Mouse (Mus musculus) bone marrow, adult 2 months (tissue): Measurements from ENCODE around the gene Klk1b5. TPM values are rescaled to one million over a fixed set of nuclear protein-coding genes. Genes with fewer than 3 reads are reported as not detected.
"Not testable (repeated sequence)": the region's sequence is repeated elsewhere in the genome, so short reads cannot be mapped to it uniquely, and the experiment has no call there.

Experiments
- H3K27ac ChIP-seq: fragments of 200-500 bp; 2 replicates; pipeline ENCODE4 v1.5.1; 2012; ENCODE audit warnings: low read depth, mild to moderate bottlenecking, control low read depth, inconsistent platforms, low read length; ENCODE audit not compliant: control insufficient read depth, poor library complexity, insufficient read depth
- H3K4me1 ChIP-seq: fragments of 200-500 bp; 2 replicates; pipeline ENCODE4 v1.6.1; 2011; ENCODE audit warnings: low read length; ENCODE audit not compliant: control insufficient read depth, insufficient read depth
- H3K4me3 ChIP-seq: fragments of 200-500 bp; replicated peaks from 2 replicates; pipeline ENCODE3; 2011; ENCODE audit warnings: mild to moderate bottlenecking, low read depth, low read length, control low read depth; ENCODE audit not compliant: control insufficient read depth
- CTCF ChIP-seq: fragments of 200-500 bp; IDR thresholded peaks from 2 replicates; pipeline ENCODE4 v1.5.1; 2011; ENCODE audit warnings: low read length, control low read depth; ENCODE audit not compliant: control insufficient read depth, insufficient read depth
- POLR2A ChIP-seq: fragments of 200-500 bp; IDR thresholded peaks from 2 replicates; pipeline ENCODE4 v1.6.1; 2011; ENCODE audit warnings: low read depth, mild to moderate bottlenecking, control low read depth, low read length, borderline replicate concordance; ENCODE audit not compliant: control insufficient read depth
- WGBS: fragments of 180-500 bp; shearing (Covaris S2); methylation state at CpG from one replicate; pipeline ENCODE4 v1.1.7; 2018; 5-methylcytosine and 5-hydroxymethylcytosine counted together
- polyA plus RNA-seq: library from polyadenylated mRNA; stranded (reverse); fragments of >200 nt; gene quantifications from 2 replicates; pipeline ENCODE4 v1.2.4, GENCODE M21; 2011; ENCODE audit warnings: low replicate concordance; ENCODE audit not compliant: missing spikeins, insufficient read depth, insufficient read length

Klk1b5 gene
- not detected in 2 replicates for polyA plus RNA-seq

DNA sequence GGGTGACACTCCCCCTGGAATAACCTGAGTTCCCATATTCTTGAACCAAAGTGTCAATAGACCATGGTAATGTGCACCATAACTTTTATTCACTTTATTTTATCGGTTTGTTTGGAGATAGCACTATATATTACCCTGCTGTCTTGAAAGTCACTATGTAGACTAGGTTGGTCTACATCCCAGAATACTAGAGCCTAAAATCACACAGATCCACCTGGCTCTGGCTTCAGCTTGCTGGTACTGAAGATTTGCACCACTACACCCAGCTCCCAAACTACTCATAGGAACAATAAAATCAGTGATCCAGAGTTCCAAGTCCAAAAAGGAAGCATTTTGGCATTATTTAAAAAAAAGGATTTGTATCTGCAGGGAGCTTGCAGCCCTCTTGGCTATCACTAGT is at the start of gene Klk1b5:
Gene Klk1b5, plus strand, starts transcription at position 301 of the 400 bp plus-strand sequence.
- TF ChIP-seq CTCF (no peak), POLR2A (no peak)
- WGBS: 67% methylated on average over 1 of the region's 1 CpGs
- H3K27ac ChIP-seq: no peak within 1 kb of the TSS
- no peak within 1 kb of the TSS for H3K4me3 ChIP-seq
- H3K4me1 ChIP-seq: no peaks in the 10 kb centered on the region

DNA sequence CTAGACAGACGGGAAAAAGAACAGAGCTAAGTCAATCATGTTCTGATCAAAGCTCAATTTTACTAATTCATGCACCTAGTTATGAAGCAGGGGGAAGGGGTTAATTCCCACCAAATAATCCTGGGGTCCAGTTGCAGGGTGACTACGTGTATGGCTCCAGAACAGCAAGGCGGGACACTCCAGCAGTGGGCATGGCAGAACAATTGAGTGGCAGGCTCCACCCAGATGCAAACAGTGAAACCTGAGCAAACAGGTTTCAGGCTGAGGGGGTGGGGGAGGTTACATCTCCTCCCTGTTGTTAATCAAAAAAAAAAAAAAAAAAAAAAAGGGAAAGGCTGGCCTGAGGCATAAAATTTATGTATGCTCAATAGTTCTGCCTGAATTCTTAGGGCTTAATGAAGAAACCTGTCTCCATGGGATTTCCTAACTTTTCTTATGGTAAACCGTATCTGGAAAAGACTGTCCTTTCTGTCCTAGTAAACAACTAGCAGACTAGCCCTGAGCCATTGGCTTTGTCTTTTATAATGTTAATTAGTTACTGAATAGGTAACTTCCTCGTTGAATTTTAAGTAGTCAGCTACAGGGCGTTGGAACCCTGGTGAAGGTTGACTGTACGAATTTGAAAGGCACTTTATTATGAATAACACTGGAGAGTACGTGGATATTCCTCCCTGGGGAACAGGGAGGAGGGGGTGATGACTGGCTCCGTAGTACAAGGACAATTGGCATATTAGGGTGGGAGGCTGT is 36.3 kb upstream of the Klk1b5 start:
- WGBS: 72% methylated on average over 9 of the region's 9 CpGs
- no peak for TF ChIP-seq POLR2A
- TF ChIP-seq CTCF: no peak
- no peaks in the 10 kb centered on the region for H3K4me1 ChIP-seq
- H3K27ac ChIP-seq: no peak overlapping the region
- no peak overlapping the region for H3K4me3 ChIP-seq

DNA sequence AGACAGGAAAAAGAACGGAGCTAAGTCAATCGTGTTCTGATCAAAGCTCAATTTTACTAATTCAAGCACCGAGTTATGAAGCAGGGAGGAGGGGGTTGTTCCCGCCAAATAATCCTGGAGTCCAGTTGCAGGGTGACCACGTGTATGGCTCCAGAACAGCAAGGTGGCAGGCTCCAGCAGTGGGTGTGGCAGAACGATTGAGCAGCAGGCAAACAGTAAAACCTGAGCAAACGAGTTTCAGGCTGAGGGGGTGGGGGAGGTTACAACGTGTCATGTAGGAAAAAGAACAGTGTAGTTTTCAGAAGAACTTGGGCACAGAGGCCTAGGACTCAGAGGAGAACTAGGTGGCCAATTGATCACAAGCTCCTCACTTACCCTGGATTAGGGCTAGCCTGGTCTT is 29.2 kb upstream of the Klk1b5 start:
- not testable (repeated sequence) for H3K4me3 ChIP-seq, H3K27ac ChIP-seq

DNA sequence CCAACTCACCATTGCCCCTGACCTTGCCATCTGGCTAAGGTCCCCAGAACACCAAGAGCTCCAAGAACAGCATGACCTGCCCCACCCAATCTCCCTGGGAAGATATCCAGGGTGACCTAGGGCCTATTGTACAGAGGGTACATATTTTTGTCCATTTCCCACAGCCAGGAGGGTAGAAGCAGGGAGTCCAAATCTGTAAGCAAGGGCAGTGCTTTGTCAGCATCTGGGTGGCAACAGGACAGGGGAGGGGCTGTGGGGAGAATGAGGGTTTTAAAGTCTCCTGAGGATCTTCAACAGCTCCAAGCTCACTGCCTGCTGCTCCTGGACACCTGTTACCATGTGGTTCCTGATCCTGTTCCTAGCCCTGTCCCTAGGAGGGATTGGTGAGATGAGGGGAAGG is 27.8 kb upstream of the Klk1b5 start, which contains the start of gene Klk1b24:
Gene Klk1b24, plus strand, starts transcription at position 301 of the 400 bp plus-strand sequence.
- not testable (repeated sequence) for H3K4me1 ChIP-seq

More for the DNA sequence above, 29.2 kb upstream of the Klk1b5 start:
- H3K4me1 ChIP-seq: not testable (repeated sequence)
- 61% methylated on average over 8 of the region's 8 CpGs for WGBS

DNA sequence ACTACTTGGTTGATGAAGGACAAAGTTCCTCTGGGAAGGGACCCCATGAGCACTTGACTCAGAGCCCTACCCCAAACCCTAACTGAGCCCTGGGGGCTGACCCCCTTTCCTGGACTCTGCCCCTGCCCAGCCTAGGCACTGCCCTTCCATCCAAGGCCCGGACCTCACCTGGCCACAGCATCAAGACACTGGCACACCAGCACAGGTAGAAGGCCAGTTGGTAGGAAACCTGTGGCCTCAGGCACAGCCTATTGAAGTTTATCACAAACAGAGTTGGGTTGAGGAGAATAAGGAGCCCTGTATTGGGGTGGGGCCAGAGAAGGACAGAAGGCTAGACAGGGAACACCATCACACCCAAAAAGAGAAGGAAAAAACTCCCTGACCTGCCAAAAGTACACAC is 22.3 kb upstream of the Klk1b5 start:
- not testable (repeated sequence) for H3K4me1 ChIP-seq, H3K4me3 ChIP-seq, H3K27ac ChIP-seq
- WGBS: 62% methylated on average over 1 of the region's 1 CpGs

More for the DNA sequence above, 27.8 kb upstream of the Klk1b5 start, which contains the start of gene Klk1b24:
- H3K4me3 ChIP-seq, H3K27ac ChIP-seq: not testable (repeated sequence)

DNA sequence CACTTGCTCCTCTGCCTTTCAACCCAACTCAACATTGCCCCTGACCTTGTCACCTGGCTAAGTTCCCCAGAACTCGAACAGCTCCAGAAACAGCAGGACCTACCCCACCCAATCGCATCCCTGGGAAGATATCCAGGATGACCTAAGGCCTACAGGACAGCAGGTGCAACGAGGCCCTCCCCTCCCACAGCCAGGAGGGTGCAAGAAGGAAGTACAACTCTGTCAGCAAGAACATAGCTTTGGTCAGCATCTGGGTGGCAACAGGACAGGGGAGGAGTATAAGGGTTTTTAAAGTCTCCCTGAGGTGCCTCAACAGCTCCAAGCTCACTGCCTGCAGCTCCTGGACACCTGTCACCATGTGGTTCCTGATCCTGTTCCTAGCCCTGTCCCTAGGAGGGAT is 17.9 kb upstream of the Klk1b5 start, which contains the start of gene Klk1b3:
Gene Klk1b3, plus strand, starts transcription at position 301 of the 400 bp plus-strand sequence.
- H3K4me1 ChIP-seq: no peaks in the 10 kb centered on the region
- WGBS: 50% methylated on average over 3 of the region's 3 CpGs
- H3K4me3 ChIP-seq: no peak within 1 kb of the TSS
- TF ChIP-seq CTCF (no peak), POLR2A (no peak)
- no peak within 1 kb of the TSS for H3K27ac ChIP-seq

DNA sequence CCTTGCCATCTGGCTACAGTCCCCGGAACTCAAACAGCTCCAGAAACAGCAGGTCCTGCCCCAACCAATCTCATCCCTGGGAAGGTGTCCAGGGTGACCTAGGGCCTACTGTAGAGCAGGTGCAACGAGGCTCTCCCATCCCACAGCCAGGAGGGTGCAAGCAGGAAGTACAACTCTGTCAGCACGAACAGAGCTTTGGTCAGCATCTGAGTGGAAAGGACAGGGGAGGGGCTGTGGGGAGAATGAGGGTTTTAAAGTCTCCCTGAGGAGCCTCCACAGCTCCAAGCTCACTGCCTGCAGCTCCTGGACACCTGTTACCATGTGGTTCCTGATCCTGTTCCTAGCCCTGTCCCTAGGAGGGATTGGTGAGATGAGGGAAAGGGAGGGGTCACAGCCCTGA is 8.6 kb upstream of the Klk1b5 start, which contains the start of gene Klk1b4:
Gene Klk1b4, plus strand, starts transcription at position 301 of the 400 bp plus-strand sequence.
- H3K27ac ChIP-seq: not testable (repeated sequence)
- 30% methylated on average over 3 of the region's 3 CpGs for WGBS

DNA sequence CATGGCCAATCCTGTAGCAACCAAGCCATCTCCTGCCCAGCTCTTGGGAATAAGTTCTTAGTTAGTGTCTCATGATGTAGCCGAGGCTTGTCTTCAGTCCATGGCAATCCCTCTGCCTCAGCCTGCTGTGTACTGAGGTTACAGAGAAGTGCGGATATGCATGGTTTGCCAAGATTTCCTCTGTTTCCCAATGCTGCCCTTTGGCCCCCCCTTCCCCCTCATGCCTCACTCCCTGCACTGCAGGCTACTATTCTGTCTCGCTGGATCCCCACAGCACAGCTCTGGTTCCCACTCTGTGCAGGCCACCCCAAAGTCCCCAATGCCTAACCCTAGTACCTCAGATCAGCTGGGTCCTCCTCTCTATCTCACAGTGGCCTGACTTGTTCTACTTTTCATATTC is 7.4 kb upstream of the Klk1b5 start:
- Histone ChIP-seq H3K4me1 (no peaks in the 10 kb centered on the region), H3K4me3 (no peak overlapping the region), H3K27ac (no peak overlapping the region)
- TF ChIP-seq POLR2A: no peak
- TF ChIP-seq CTCF: no peak
- WGBS: 49% methylated on average over 3 of the region's 3 CpGs

More for the DNA sequence above, 8.6 kb upstream of the Klk1b5 start, which contains the start of gene Klk1b4:
- not testable (repeated sequence) for H3K4me3 ChIP-seq, H3K4me1 ChIP-seq

DNA sequence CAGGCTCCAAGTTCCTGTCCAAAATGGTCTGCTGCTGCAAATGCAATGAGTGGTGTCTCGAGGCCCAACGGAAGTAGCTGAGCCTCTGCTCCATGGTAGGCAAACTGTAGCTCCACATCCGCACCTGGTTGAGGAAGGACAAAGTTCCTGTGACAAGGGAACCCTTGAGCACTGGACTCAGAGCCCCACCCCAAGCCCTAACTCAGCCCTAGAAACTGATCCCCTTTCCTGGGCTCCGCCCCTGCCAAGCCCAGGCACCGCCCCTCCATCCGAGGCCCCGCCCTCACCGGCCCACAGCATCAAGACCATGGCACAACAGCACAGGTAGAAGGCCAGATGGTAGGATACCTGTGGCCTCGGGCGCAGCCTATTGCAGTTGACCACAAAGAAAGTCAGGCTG is 5.9 kb downstream of the Klk1b5 start:
- not testable (repeated sequence) for H3K4me1 ChIP-seq, H3K4me3 ChIP-seq, H3K27ac ChIP-seq
- 65% methylated on average over 10 of the region's 10 CpGs for WGBS

DNA sequence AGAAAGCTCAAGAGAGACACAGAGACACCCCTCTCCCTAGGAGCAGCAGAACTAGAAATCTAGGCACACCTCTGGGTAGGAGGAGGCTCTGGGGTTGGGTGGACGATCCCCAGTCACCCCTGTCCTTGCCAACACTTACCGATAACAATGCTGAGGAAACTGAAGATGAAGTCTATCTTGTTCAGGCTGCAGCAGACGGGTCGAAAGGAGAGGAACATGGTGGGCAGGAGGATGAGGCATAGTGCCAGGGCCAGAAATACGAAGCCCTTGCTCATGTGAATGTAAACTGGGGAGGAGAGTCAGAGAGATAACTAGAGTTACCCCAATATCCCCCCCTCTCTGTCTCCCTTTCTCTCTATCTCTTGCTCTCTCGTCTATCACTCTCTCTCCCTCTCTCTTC is 6.6 kb downstream of the Klk1b5 start:
- 55% methylated on average over 6 of the region's 6 CpGs for WGBS
- not testable (repeated sequence) for H3K27ac ChIP-seq, H3K4me1 ChIP-seq, H3K4me3 ChIP-seq
